Mouse (Mus musculus): Measurements from ENCODE around the gene Tmem56. TPM values are rescaled to one million over a fixed set of nuclear protein-coding genes. Genes with fewer than 3 reads are reported as not detected.

Gene Tmem56
- polyA plus RNA-seq, 1 experiment = 2.3 TPM

GRCm38 (mm10) chr3:121185197-121185596 lies 97.7 kb downstream of the Tmem56 start:
- WGBS = 72% methylated on average over 3 of the region's 3 CpGs
- Histone ChIP-seq H3K4me3 (replicated peaks; ENCODE audit: extremely low read depth, low read depth, low read length) (no peak overlapping the region), H3K4me1 (ENCODE audit: control insufficient read depth, insufficient read depth, low read length) (no peaks in the 10 kb centered on the region; the same call in 1 of the 2 replicates)
- DNase-seq = no peak
- TF ChIP-seq POLR2A (IDR thresholded peaks at IDR 0.05; ENCODE audit: borderline replicate concordance, extremely low read depth, low read depth, low read length) (no peak), CTCF (IDR thresholded peaks at IDR 0.05; ENCODE audit: insufficient read depth, low read length) (no peak)

GRCm38 (mm10) chr3:121176011-121176410 lies 106.9 kb downstream of the Tmem56 start:
- 89% methylated on average over 1 of the region's 1 CpGs for WGBS
- TF ChIP-seq CTCF (IDR thresholded peaks at IDR 0.05; ENCODE audit: insufficient read depth, low read length) = no peak
- TF ChIP-seq POLR2A (IDR thresholded peaks at IDR 0.05; ENCODE audit: borderline replicate concordance, extremely low read depth, low read depth, low read length) = no peak
- no peak for DNase-seq
- Histone ChIP-seq H3K4me1 (ENCODE audit: control insufficient read depth, insufficient read depth, low read length) (no peaks in the 10 kb centered on the region; the same call in 1 of the 2 replicates), H3K4me3 (replicated peaks; ENCODE audit: extremely low read depth, low read depth, low read length) (no peak overlapping the region)

DNA sequence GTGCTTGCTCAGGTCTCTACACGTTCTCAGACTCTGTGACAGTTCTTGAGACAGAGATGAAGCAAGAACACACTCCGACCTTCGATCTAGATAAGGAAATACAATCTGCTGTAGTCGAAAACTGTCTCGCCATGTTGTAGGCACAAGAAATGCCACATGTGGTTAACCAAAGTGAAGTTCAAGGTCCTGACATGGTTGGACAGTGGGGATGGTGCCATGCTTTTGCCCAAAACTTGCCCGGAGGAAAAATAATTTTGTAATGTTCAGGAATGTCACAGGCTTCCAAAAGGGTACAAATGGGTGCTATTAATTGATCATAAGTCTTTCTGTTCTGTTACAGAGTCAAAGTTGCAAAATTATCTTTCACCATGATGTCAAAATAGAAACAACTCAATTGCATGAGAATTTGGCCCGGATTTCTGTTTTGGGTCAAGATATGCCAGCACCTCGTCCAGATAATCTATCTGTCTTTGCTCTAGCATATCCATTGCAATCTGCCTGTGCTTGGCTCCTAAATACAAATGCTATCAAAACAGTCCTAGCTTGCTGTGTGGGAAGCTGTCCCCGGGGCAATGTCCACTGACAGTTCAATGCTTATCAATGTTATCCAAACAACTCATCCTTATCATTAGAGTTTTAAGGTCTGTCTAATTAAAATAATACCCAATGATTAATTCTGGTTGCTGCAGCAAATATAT lies 108.5 kb downstream of the Tmem56 start:
- TF ChIP-seq CTCF (IDR thresholded peaks at IDR 0.05; ENCODE audit: insufficient read depth, low read length) (no peak), POLR2A (IDR thresholded peaks at IDR 0.05; ENCODE audit: borderline replicate concordance, extremely low read depth, low read depth, low read length) (no peak)
- no peak overlapping the region for H3K4me3 ChIP-seq (replicated peaks; ENCODE audit: extremely low read depth, low read depth, low read length)
- 46% methylated on average over 9 of the region's 9 CpGs for WGBS

DNA sequence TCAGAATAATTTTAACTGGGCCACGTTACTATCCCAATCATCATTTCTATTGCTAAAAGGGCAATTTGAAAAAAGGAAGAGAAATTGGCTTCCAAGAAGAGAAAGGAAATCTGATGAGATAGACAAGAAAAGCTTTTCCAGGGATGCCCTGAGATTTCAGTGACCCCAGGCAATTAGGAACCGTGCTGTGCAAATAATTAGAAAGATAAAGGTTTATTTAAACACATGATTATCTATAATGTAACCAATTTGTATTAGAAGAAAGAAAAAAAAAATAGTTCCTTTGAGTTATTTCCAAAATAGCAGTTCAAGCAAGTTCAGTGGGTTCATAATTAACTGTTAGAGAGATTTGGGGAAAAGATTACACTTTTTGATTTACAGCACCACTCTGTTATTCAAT lies 110.2 kb downstream of the Tmem56 start:
- no peak for TF ChIP-seq POLR2A (IDR thresholded peaks at IDR 0.05; ENCODE audit: borderline replicate concordance, extremely low read depth, low read depth, low read length)
- TF ChIP-seq CTCF (IDR thresholded peaks at IDR 0.05; ENCODE audit: insufficient read depth, low read length) = no peak
- H3K4me3 ChIP-seq (replicated peaks; ENCODE audit: extremely low read depth, low read depth, low read length) = no peak overlapping the region
- 86% methylated on average over 2 of the region's 2 CpGs for WGBS

More for the DNA sequence above, 108.5 kb downstream of the Tmem56 start:
- DNase-seq = no peak
- H3K4me1 ChIP-seq (ENCODE audit: control insufficient read depth, insufficient read depth, low read length) = no peaks in the 10 kb centered on the region; the same call in 1 of the 2 replicates

DNA sequence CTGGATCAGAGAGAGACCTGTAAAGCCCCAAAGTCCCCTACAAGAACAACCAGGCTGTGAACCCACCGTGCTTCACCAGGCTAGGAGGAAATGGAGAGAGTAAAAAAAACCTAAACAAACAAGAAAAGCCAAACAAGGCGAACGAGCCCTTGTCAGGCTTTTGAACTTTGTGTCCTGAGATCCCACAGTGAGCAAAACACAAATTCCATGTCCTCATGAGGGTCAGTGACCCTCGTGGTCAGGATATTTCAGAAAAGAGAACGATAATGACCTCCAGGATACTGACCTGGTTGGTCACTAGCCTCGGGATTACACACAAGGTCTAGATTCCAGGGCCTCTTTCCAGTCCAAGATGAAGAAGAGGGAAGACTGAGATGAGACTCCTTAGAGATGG lies 111.0 kb downstream of the Tmem56 start:
- TF ChIP-seq POLR2A (IDR thresholded peaks at IDR 0.05; ENCODE audit: borderline replicate concordance, extremely low read depth, low read depth, low read length) (no peak), CTCF (IDR thresholded peaks at IDR 0.05; ENCODE audit: insufficient read depth, low read length) (no peak)
- no peak for DNase-seq
- peak overlapping the region; percentile 15 for H3K4me3 ChIP-seq (replicated peaks; ENCODE audit: extremely low read depth, low read depth, low read length)
- WGBS = 28% methylated on average over 6 of the region's 6 CpGs
- no peaks in the 10 kb centered on the region; the same call in 1 of the 2 replicates for H3K4me1 ChIP-seq (ENCODE audit: control insufficient read depth, insufficient read depth, low read length)

More for the DNA sequence above, 110.2 kb downstream of the Tmem56 start:
- no peak for DNase-seq
- no peaks in the 10 kb centered on the region; the same call in 1 of the 2 replicates for H3K4me1 ChIP-seq (ENCODE audit: control insufficient read depth, insufficient read depth, low read length)

DNA sequence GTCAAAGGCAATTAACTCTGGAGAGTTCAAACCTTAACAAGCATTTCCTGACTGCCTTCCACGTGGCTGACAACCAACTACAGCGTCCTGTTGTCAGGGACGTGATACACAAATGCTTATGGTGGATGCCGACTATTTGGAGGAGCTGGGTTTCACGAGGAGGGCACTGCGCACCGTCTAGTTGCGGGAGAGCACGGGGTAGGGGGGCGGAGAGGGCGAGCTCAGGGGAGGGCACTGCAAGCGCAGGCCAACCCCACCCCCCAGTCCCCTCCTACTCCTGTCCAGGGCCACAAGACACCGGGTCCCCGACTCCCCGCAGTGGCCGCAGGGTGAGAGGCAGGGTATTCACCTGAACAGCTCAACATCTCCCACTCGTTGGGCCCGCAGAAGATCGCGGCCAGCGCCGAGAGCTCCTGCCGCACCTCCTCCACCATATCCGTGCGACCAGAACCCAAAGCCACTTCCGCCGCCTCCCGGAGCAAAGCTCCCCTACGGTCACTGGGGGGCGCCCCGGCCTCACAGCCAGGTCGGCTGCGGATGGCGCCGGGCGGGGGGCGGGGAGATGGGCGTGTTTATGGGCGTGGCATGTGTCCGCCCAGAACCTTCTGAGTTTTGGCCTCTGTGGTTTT lies 111.5 kb downstream of the Tmem56 start, which contains the start of gene Rwdd3:
Rwdd3 (minus strand) TSS at position 453 of the 629 bp plus-strand sequence.
- under 1% methylated on average over 39 of the region's 40 CpGs for WGBS
- peak; percentile 87 for DNase-seq
- TF ChIP-seq CTCF (IDR thresholded peaks at IDR 0.05; ENCODE audit: insufficient read depth, low read length) (0 out of 2 replicates have a peak, but pooled peaks have one; percentile 11), POLR2A (IDR thresholded peaks at IDR 0.05; ENCODE audit: borderline replicate concordance, extremely low read depth, low read depth, low read length) (peak; percentile 15; the same call in 1 of the 2 replicates)

GRCm38 (mm10) chr3:121170631-121171030 lies 112.3 kb downstream of the Tmem56 start:
- WGBS = 51% methylated on average over 7 of the region's 7 CpGs
- no peak for DNase-seq
- TF ChIP-seq POLR2A (IDR thresholded peaks at IDR 0.05; ENCODE audit: borderline replicate concordance, extremely low read depth, low read depth, low read length) = no peak
- TF ChIP-seq CTCF (IDR thresholded peaks at IDR 0.05; ENCODE audit: insufficient read depth, low read length) = no peak
- no peak overlapping the region for H3K4me3 ChIP-seq (replicated peaks; ENCODE audit: extremely low read depth, low read depth, low read length)
- no peaks in the 10 kb centered on the region; the same call in 1 of the 2 replicates for H3K4me1 ChIP-seq (ENCODE audit: control insufficient read depth, insufficient read depth, low read length)

More for the DNA sequence above, 111.5 kb downstream of the Tmem56 start, which contains the start of gene Rwdd3:
- Histone ChIP-seq H3K4me3 (replicated peaks; ENCODE audit: extremely low read depth, low read depth, low read length) (peak within 1 kb of the TSS; percentile 92), H3K4me1 (ENCODE audit: control insufficient read depth, insufficient read depth, low read length) (no peaks in the 10 kb centered on the region; the same call in 1 of the 2 replicates)

DNA sequence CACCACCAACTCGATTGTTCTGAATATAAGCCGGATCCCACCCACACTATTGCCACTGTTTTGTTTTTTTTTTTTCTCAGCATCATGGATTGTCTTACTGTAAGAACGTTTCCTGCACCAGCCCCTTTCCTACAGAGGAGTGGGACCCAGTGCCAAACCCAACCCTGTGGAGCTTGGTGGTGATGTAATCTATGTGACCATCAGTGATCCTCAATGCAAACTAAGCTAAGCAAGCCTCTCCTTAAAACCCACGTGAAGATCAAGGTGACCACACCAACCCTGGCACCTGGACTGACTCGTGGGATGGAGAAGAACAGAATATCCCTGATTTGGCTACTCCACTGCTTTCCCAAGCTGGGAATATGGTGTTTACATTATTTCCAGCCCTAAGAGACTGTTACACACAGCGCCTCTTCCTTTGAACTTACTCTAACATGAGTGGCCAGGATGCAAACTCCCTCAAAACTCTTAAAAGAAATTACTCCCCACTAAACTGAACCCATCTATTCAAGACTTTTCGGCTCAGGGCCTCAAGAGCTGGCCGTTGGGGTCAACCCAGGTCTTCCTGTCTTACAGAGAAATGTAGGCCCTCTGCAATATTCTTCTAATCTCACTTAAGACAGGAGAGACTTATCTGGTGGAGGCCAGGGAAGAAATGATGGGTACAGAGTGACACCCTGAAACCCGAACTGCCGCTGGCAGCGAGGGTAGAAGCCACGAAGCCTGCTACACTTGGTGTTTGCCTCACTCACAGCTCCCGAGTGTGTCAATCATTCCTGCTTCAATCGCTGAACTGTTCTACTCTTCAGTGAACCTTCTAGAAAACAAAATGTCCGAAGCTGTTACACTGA lies 113.6 kb downstream of the Tmem56 start:
- no peak for TF ChIP-seq CTCF (IDR thresholded peaks at IDR 0.05; ENCODE audit: insufficient read depth, low read length)
- TF ChIP-seq POLR2A (IDR thresholded peaks at IDR 0.05; ENCODE audit: borderline replicate concordance, extremely low read depth, low read depth, low read length) = no peak
- 73% methylated on average over 15 of the region's 15 CpGs for WGBS
- no peaks in the 10 kb centered on the region; the same call in 1 of the 2 replicates for H3K4me1 ChIP-seq (ENCODE audit: control insufficient read depth, insufficient read depth, low read length)
- DNase-seq = no peak
- H3K4me3 ChIP-seq (replicated peaks; ENCODE audit: extremely low read depth, low read depth, low read length) = no peak overlapping the region

- DNase-seq = no peak
- Histone ChIP-seq H3K4me3 (replicated peaks; ENCODE audit: extremely low read depth, low read depth, low read length) (no peak overlapping the region), H3K4me1 (ENCODE audit: control insufficient read depth, insufficient read depth, low read length) (no peaks in the 10 kb centered on the region; the same call in 1 of the 2 replicates)
- 81% methylated on average over 8 of the region's 8 CpGs for WGBS
- no peak for TF ChIP-seq POLR2A (IDR thresholded peaks at IDR 0.05; ENCODE audit: borderline replicate concordance, extremely low read depth, low read depth, low read length)
- TF ChIP-seq CTCF (IDR thresholded peaks at IDR 0.05; ENCODE audit: insufficient read depth, low read length) = no peak
Observed at GRCm38 (mm10) chr3:121168581-121168980, 114.3 kb downstream of the Tmem56 start.
